Mouse (Mus musculus): ENCODE data around the gene Gm4894. TPM values are rescaled to one million over a fixed set of nuclear protein-coding genes. Genes with fewer than 3 reads are reported as not detected.

The Gm4894 gene
- polyA plus RNA-seq (2015; fragmentation: Nextera tagmentation; extraction: Ambion mirVana) = not detected in 2 replicates

DNA sequence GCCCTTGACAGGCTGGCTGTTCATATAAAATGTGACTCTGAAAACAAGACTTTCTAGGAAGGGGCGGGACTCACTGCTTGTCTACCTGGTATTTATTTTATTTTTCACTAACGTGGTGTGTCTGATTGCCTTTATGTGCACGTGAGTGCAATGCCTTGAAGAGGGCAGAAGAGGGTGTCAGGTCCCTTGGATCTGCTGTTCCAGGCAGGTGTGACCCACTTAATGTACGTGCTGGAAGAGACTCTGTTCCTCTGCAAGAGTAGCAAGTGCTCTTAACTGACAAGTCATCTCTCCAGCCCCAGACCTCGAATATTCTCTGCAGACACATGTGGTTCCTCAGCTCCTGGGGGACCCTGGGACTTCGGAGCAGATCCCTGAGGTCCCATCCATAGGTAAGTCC lies at the start of gene Gm4894:
TSS of gene Gm4894 (plus strand) at position 301 of the 400 bp plus-strand sequence.
- Histone ChIP-seq H3K4me2 (replicated peaks; ENCODE audit: low read depth, low read length) (no peak within 1 kb of the TSS), H3K4me1 (ENCODE audit: insufficient read depth, low read length) (no peaks in the 10 kb centered on the region), H3K9ac (replicated peaks; ENCODE audit: low read length) (no peak within 1 kb of the TSS), H3K36me3 (ENCODE audit: insufficient read depth, low read length) (no peaks in the 10 kb centered on the region), H3K27me3 (ENCODE audit: insufficient read depth, low read length) (no peaks in the 10 kb centered on the region), H3K4me3 (ENCODE audit: low read length) (no peak within 1 kb of the TSS), H3K9me3 (ENCODE audit: low read length) (peaks cover 3% of the 10 kb centered on the region; the same call in 1 of the 2 replicates), H3K27ac (ENCODE audit: low read length) (no peak within 1 kb of the TSS)
- no peak for ATAC-seq (ENCODE audit: low FRiP score, low TSS enrichment)
- 67% methylated on average over 6 of the region's 6 CpGs for WGBS

GRCm38 (mm10) chr9:49206331-49206730 lies 44.0 kb upstream of the Gm4894 start:
- H3K9me3 ChIP-seq (ENCODE audit: low read length) = no peaks in the 10 kb centered on the region
- WGBS = 9% methylated on average over 15 of the region's 15 CpGs
- no peak overlapping the region for H3K27ac ChIP-seq (ENCODE audit: low read length)
- H3K4me2 ChIP-seq (replicated peaks; ENCODE audit: low read depth, low read length) = peak overlapping the region; percentile 33
- peak overlapping the region; percentile 12; the same call in 1 of the 2 replicates for H3K4me3 ChIP-seq (ENCODE audit: low read length)
- no peaks in the 10 kb centered on the region for H3K27me3 ChIP-seq (ENCODE audit: insufficient read depth, low read length)
- no peaks in the 10 kb centered on the region for H3K36me3 ChIP-seq (ENCODE audit: insufficient read depth, low read length)
- H3K4me1 ChIP-seq (ENCODE audit: insufficient read depth, low read length) = peaks cover 4% of the 10 kb centered on the region; the same call in 1 of the 2 replicates
- H3K9ac ChIP-seq (replicated peaks; ENCODE audit: low read length) = no peak overlapping the region
- peak; percentile 69 for ATAC-seq (ENCODE audit: low FRiP score, low TSS enrichment)

- Histone ChIP-seq H3K27me3 (ENCODE audit: insufficient read depth, low read length) (no peaks in the 10 kb centered on the region), H3K9me3 (ENCODE audit: low read length) (no peaks in the 10 kb centered on the region), H3K4me2 (replicated peaks; ENCODE audit: low read depth, low read length) (no peak overlapping the region), H3K4me3 (ENCODE audit: low read length) (no peak overlapping the region), H3K9ac (replicated peaks; ENCODE audit: low read length) (no peak overlapping the region), H3K4me1 (ENCODE audit: insufficient read depth, low read length) (peaks cover 4% of the 10 kb centered on the region; the same call in 1 of the 2 replicates), H3K36me3 (ENCODE audit: insufficient read depth, low read length) (no peaks in the 10 kb centered on the region), H3K27ac (ENCODE audit: low read length) (no peak overlapping the region)
- WGBS = 38% methylated on average over 1 of the region's 1 CpGs
- no peak for ATAC-seq (ENCODE audit: low FRiP score, low TSS enrichment)
Measured at GRCm38 (mm10) chr9:49211493-49211892, 38.8 kb upstream of the Gm4894 start.

GRCm38 (mm10) chr9:49214734-49215133 lies 35.6 kb upstream of the Gm4894 start:
- 34% methylated on average over 2 of the region's 2 CpGs for WGBS
- Histone ChIP-seq H3K4me1 (ENCODE audit: insufficient read depth, low read length) (no peaks in the 10 kb centered on the region), H3K36me3 (ENCODE audit: insufficient read depth, low read length) (no peaks in the 10 kb centered on the region), H3K9me3 (ENCODE audit: low read length) (no peaks in the 10 kb centered on the region), H3K4me3 (ENCODE audit: low read length) (no peak overlapping the region), H3K27me3 (ENCODE audit: insufficient read depth, low read length) (no peaks in the 10 kb centered on the region), H3K27ac (ENCODE audit: low read length) (no peak overlapping the region), H3K9ac (replicated peaks; ENCODE audit: low read length) (no peak overlapping the region), H3K4me2 (replicated peaks; ENCODE audit: low read depth, low read length) (no peak overlapping the region)
- no peak for ATAC-seq (ENCODE audit: low FRiP score, low TSS enrichment)

GRCm38 (mm10) chr9:49217626-49218607 lies 32.4 kb upstream of the Gm4894 start:
- Histone ChIP-seq H3K9me3 (ENCODE audit: low read length) (no peaks in the 10 kb centered on the region), H3K9ac (replicated peaks; ENCODE audit: low read length) (no peak overlapping the region), H3K36me3 (ENCODE audit: insufficient read depth, low read length) (no peaks in the 10 kb centered on the region), H3K4me1 (ENCODE audit: insufficient read depth, low read length) (no peaks in the 10 kb centered on the region), H3K4me2 (replicated peaks; ENCODE audit: low read depth, low read length) (no peak overlapping the region), H3K27me3 (ENCODE audit: insufficient read depth, low read length) (no peaks in the 10 kb centered on the region), H3K4me3 (ENCODE audit: low read length) (no peak overlapping the region), H3K27ac (ENCODE audit: low read length) (no peak overlapping the region)
- no peak for ATAC-seq (ENCODE audit: low FRiP score, low TSS enrichment)
- whole genome bisulfite sequencing = 83% methylated on average over 20 of the region's 20 CpGs

DNA sequence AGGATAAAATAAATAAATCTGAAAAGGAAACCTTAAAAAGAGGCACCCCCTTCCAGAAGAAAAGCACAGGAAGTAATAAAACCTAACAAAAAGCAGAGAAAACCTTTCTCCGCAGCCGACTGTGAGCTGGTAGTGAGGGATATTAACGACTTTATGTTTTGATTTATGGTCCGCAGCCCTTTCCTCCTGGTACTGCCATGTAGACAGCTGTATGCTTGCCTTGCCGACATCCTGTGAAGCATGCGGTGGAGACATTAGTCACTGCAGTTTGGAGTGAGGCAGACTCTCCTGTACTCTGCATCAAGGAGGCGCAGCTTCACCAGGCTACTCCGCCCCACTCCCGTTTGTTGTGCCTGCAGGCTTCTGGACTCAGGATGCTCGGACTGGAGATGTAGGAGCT lies 25.8 kb upstream of the Gm4894 start:
- no peak for ATAC-seq (ENCODE audit: low FRiP score, low TSS enrichment)
- H3K4me1 ChIP-seq (ENCODE audit: insufficient read depth, low read length) = no peaks in the 10 kb centered on the region
- no peaks in the 10 kb centered on the region for H3K27me3 ChIP-seq (ENCODE audit: insufficient read depth, low read length)
- no peaks in the 10 kb centered on the region for H3K36me3 ChIP-seq (ENCODE audit: insufficient read depth, low read length)
- H3K4me3 ChIP-seq (ENCODE audit: low read length) = no peak overlapping the region
- no peaks in the 10 kb centered on the region for H3K9me3 ChIP-seq (ENCODE audit: low read length)
- WGBS = 29% methylated on average over 10 of the region's 10 CpGs
- H3K9ac ChIP-seq (replicated peaks; ENCODE audit: low read length) = no peak overlapping the region
- no peak overlapping the region for H3K4me2 ChIP-seq (replicated peaks; ENCODE audit: low read depth, low read length)
- H3K27ac ChIP-seq (ENCODE audit: low read length) = no peak overlapping the region

- 65% methylated on average over 9 of the region's 9 CpGs for WGBS
- Histone ChIP-seq H3K27ac (ENCODE audit: low read length) (no peak overlapping the region), H3K9me3 (ENCODE audit: low read length) (no peaks in the 10 kb centered on the region), H3K9ac (replicated peaks; ENCODE audit: low read length) (no peak overlapping the region), H3K27me3 (ENCODE audit: insufficient read depth, low read length) (no peaks in the 10 kb centered on the region), H3K36me3 (ENCODE audit: insufficient read depth, low read length) (no peaks in the 10 kb centered on the region), H3K4me1 (ENCODE audit: insufficient read depth, low read length) (no peaks in the 10 kb centered on the region), H3K4me3 (ENCODE audit: low read length) (no peak overlapping the region), H3K4me2 (replicated peaks; ENCODE audit: low read depth, low read length) (no peak overlapping the region)
- no peak for ATAC-seq (ENCODE audit: low FRiP score, low TSS enrichment)
Measured at GRCm38 (mm10) chr9:49227442-49227841, 22.9 kb upstream of the Gm4894 start.

GRCm38 (mm10) chr9:49229054-49229453 lies 21.3 kb upstream of the Gm4894 start:
- no peaks in the 10 kb centered on the region for H3K9me3 ChIP-seq (ENCODE audit: low read length)
- H3K4me3 ChIP-seq (ENCODE audit: low read length) = no peak overlapping the region
- H3K27ac ChIP-seq (ENCODE audit: low read length) = no peak overlapping the region
- H3K4me2 ChIP-seq (replicated peaks; ENCODE audit: low read depth, low read length) = no peak overlapping the region
- ATAC-seq (ENCODE audit: low FRiP score, low TSS enrichment) = no peak
- no peak overlapping the region for H3K9ac ChIP-seq (replicated peaks; ENCODE audit: low read length)
- no peaks in the 10 kb centered on the region for H3K27me3 ChIP-seq (ENCODE audit: insufficient read depth, low read length)
- H3K36me3 ChIP-seq (ENCODE audit: insufficient read depth, low read length) = no peaks in the 10 kb centered on the region
- no peaks in the 10 kb centered on the region for H3K4me1 ChIP-seq (ENCODE audit: insufficient read depth, low read length)
- 78% methylated on average over 2 of the region's 2 CpGs for WGBS

DNA sequence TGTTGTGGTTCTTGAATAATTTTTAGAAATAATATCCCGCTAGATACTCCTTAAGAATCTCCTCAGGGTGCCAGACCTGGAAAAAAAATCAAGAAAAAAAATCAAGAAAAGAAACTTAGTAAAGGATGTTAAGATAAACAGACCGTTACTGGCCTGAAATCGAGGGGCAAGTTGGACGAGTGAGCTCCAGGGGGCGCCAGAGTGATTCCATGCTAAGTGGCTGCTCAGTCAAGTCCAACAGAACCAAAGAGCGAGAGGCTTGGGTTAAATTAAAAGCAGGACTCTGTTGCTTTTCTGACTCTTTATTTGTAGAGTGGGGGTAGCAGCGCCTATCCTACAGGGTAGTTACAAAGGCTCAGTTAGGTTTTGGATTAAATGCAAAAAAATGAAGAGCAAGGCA lies 3.5 kb upstream of the Gm4894 start:
- no peaks in the 10 kb centered on the region for H3K27me3 ChIP-seq (ENCODE audit: insufficient read depth, low read length)
- 30% methylated on average over 7 of the region's 7 CpGs for WGBS
- no peak overlapping the region for H3K4me3 ChIP-seq (ENCODE audit: low read length)
- no peak overlapping the region for H3K4me2 ChIP-seq (replicated peaks; ENCODE audit: low read depth, low read length)
- H3K4me1 ChIP-seq (ENCODE audit: insufficient read depth, low read length) = no peaks in the 10 kb centered on the region
- no peak overlapping the region for H3K9ac ChIP-seq (replicated peaks; ENCODE audit: low read length)
- no peaks in the 10 kb centered on the region for H3K9me3 ChIP-seq (ENCODE audit: low read length)
- no peaks in the 10 kb centered on the region for H3K36me3 ChIP-seq (ENCODE audit: insufficient read depth, low read length)
- no peak for ATAC-seq (ENCODE audit: low FRiP score, low TSS enrichment)
- no peak overlapping the region for H3K27ac ChIP-seq (ENCODE audit: low read length)

DNA sequence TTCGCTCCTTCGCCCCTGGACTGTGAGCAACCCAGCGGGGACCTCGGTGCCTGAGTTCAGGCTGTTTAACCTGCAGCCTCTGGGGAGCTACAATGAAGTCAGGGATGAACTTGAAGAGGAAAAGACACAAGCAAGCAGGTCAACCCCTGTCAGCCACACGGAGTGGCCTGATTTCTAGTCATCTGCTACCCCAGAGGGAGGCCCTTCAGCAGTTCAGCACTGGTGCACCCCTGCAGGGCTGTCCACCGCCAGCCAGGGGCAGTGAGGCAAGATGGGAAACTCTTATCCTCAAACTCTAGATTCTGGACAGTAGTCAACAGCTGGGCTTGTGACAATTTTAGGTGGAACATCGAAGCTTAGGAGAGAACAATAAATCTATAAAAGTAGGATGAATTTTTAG lies 18.6 kb downstream of the Gm4894 start:
- 65% methylated on average over 7 of the region's 7 CpGs for whole genome bisulfite sequencing

More for the DNA sequence above, 18.6 kb downstream of the Gm4894 start:
- Histone ChIP-seq H3K4me2 (replicated peaks; ENCODE audit: low read depth, low read length) (no peak overlapping the region), H3K4me3 (ENCODE audit: low read length) (no peak overlapping the region), H3K27ac (ENCODE audit: low read length) (no peak overlapping the region), H3K36me3 (ENCODE audit: insufficient read depth, low read length) (no peaks in the 10 kb centered on the region), H3K4me1 (ENCODE audit: insufficient read depth, low read length) (no peaks in the 10 kb centered on the region), H3K9ac (replicated peaks; ENCODE audit: low read length) (no peak overlapping the region), H3K27me3 (ENCODE audit: insufficient read depth, low read length) (no peaks in the 10 kb centered on the region), H3K9me3 (ENCODE audit: low read length) (no peaks in the 10 kb centered on the region)
- ATAC-seq (ENCODE audit: low FRiP score, low TSS enrichment) = no peak

Data from kidney, embryonic 16.5 days (tissue).